Mouse (Mus musculus) ovary, postnatal 14 days (tissue): Measurements from ENCODE around the gene Adora1.

Experiments used
- DNase-seq: peaks from one replicate; pipeline ENCODE4 v3.0.0; 2022; ENCODE audit warnings: low spot score

Gene Adora1

GRCm38 (mm10) chr1:134154121-134154520, 81.1 kb downstream of the Adora1 start:
- DNase-seq = no peak

GRCm38 (mm10) chr1:134152626-134153590, 82.3 kb downstream of the Adora1 start:
- no peak for DNase-seq

GRCm38 (mm10) chr1:134151655-134152412, 83.4 kb downstream of the Adora1 start:
- peak; percentile 81 for DNase-seq

- DNase-seq = no peak
These were observed 84.5 kb downstream of the Adora1 start for GRCm38 (mm10) chr1:134150745-134151144.

GRCm38 (mm10) chr1:134150076-134150475, 85.2 kb downstream of the Adora1 start:
- DNase-seq = no peak
